Mouse (Mus musculus): ENCODE data around the gene Med25. TPM values are rescaled to one million over a fixed set of nuclear protein-coding genes. Genes with fewer than 3 reads are reported as not detected.

The Med25 gene
- total RNA-seq, 2 experiments from 2014 or later: 14.5 to 26.0 TPM

Other genes with a start within 250 kb of the Med25 start
- gene Myh14, start 221.9 kb downstream of the Med25 start, total RNA-seq (2015): not detected in 2 replicates
- gene Myh14, start 221.9 kb downstream of the Med25 start, total RNA-seq (2017): not detected in 2 replicates
- gene Izumo2, start 184.0 kb downstream of the Med25 start, total RNA-seq (2015): not detected in 2 replicates
- gene Izumo2, start 184.0 kb downstream of the Med25 start, total RNA-seq (2017): not detected in 2 replicates
- gene Vrk3, start 144.3 kb downstream of the Med25 start, total RNA-seq (2015): 37.1 and 37.4 TPM in 2 replicates
- gene Vrk3, start 144.3 kb downstream of the Med25 start, total RNA-seq (2017): 36.0 and 51.4 TPM in 2 replicates
- gene Zfp473, start 141.7 kb downstream of the Med25 start, total RNA-seq (2015): 1.2 and 1.5 TPM in 2 replicates
- 1.0 and 2.6 TPM in 2 replicates for gene Zfp473, start 141.7 kb downstream of the Med25 start, total RNA-seq (2017)
- gene Nup62, start 76.6 kb downstream of the Med25 start, total RNA-seq (2015): 39.8 and 47.3 TPM in 2 replicates
- 126 and 140 TPM in 2 replicates for gene Nup62, start 76.6 kb downstream of the Med25 start, total RNA-seq (2017)
- gene Il4i1, start 76.3 kb downstream of the Med25 start, total RNA-seq (2015): 0.17 and 1.0 TPM in 2 replicates
- 0.17 and 0.25 TPM in 2 replicates for gene Il4i1, start 76.3 kb downstream of the Med25 start, total RNA-seq (2017)
- 4.0 and 4.8 TPM in 2 replicates for gene Atf5, start 76.1 kb downstream of the Med25 start, total RNA-seq (2015)
- gene Atf5, start 76.1 kb downstream of the Med25 start, total RNA-seq (2017): 1.5 and 1.9 TPM in 2 replicates
- gene Akt1s1, start 43.7 kb downstream of the Med25 start, total RNA-seq (2015): 8.0 and 10.4 TPM in 2 replicates
- 23.9 and 24.9 TPM in 2 replicates for gene Akt1s1, start 43.7 kb downstream of the Med25 start, total RNA-seq (2017)
- gene Tbc1d17, start 43.6 kb downstream of the Med25 start, total RNA-seq (2015): 15.2 and 19.2 TPM in 2 replicates
- gene Tbc1d17, start 43.6 kb downstream of the Med25 start, total RNA-seq (2017): 13.6 and 13.8 TPM in 2 replicates
- gene Pnkp, start 35.6 kb downstream of the Med25 start, total RNA-seq (2015): 43.4 and 49.9 TPM in 2 replicates
- 60.7 and 69.8 TPM in 2 replicates for gene Pnkp, start 35.6 kb downstream of the Med25 start, total RNA-seq (2017)
- gene Ptov1, start 22.9 kb downstream of the Med25 start, total RNA-seq (2015): 55.3 and 63.9 TPM in 2 replicates
- gene Ptov1, start 22.9 kb downstream of the Med25 start, total RNA-seq (2017): 25.5 and 41.5 TPM in 2 replicates
- 9.8 and 10.6 TPM in 2 replicates for gene Fuz, start 3.4 kb upstream of the Med25 start, total RNA-seq (2015)
- gene Fuz, start 3.4 kb upstream of the Med25 start, total RNA-seq (2017): 16.6 and 19.9 TPM in 2 replicates
- gene Ap2a1, start 36.8 kb upstream of the Med25 start, total RNA-seq (2015): 36.1 and 40.4 TPM in 2 replicates
- gene Ap2a1, start 36.8 kb upstream of the Med25 start, total RNA-seq (2017): 25.8 and 39.8 TPM in 2 replicates
- not detected in 2 replicates for gene Tsks, start 50.5 kb upstream of the Med25 start, total RNA-seq (2015)
- gene Tsks, start 50.5 kb upstream of the Med25 start, total RNA-seq (2017): not detected in 2 replicates
- gene Cpt1c, start 82.1 kb upstream of the Med25 start, total RNA-seq (2015): 0.42 and 0.54 TPM in 2 replicates
- 0.25 and 1.6 TPM in 2 replicates for gene Cpt1c, start 82.1 kb upstream of the Med25 start, total RNA-seq (2017)
- 147 and 153 TPM in 2 replicates for gene Prmt1, start 93.9 kb upstream of the Med25 start, total RNA-seq (2015)
- gene Prmt1, start 93.9 kb upstream of the Med25 start, total RNA-seq (2017): 113 and 135 TPM in 2 replicates
- 71.9 and 79.5 TPM in 2 replicates for gene Irf3, start 104.9 kb upstream of the Med25 start, total RNA-seq (2015)
- 70.4 and 89.4 TPM in 2 replicates for gene Irf3, start 104.9 kb upstream of the Med25 start, total RNA-seq (2017)
- gene Bcl2l12, start 106.0 kb upstream of the Med25 start, total RNA-seq (2015): 22.6 and 25.9 TPM in 2 replicates
- 26.2 and 28.0 TPM in 2 replicates for gene Bcl2l12, start 106.0 kb upstream of the Med25 start, total RNA-seq (2017)
- gene Scaf1, start 123.7 kb upstream of the Med25 start, total RNA-seq (2015): 19.5 and 21.9 TPM in 2 replicates
- gene Scaf1, start 123.7 kb upstream of the Med25 start, total RNA-seq (2017): 8.7 and 11.2 TPM in 2 replicates
- 4.8 and 6.1 TPM in 2 replicates for gene Rras, start 125.2 kb upstream of the Med25 start, total RNA-seq (2015)
- gene Rras, start 125.2 kb upstream of the Med25 start, total RNA-seq (2017): 1.1 TPM in 1 of 2 replicates, not detected in the other
- gene Prr12, start 160.2 kb upstream of the Med25 start, total RNA-seq (2015): 20.5 and 21.7 TPM in 2 replicates
- 2.8 and 4.0 TPM in 2 replicates for gene Prr12, start 160.2 kb upstream of the Med25 start, total RNA-seq (2017)
- gene Nosip, start 169.7 kb upstream of the Med25 start, total RNA-seq (2015): 39.7 and 45.0 TPM in 2 replicates
- 46.8 and 49.2 TPM in 2 replicates for gene Nosip, start 169.7 kb upstream of the Med25 start, total RNA-seq (2017)
- 2.6 and 4.7 TPM in 2 replicates for gene Prrg2, start 170.0 kb upstream of the Med25 start, total RNA-seq (2015)
- gene Prrg2, start 170.0 kb upstream of the Med25 start, total RNA-seq (2017): 3.0 and 4.2 TPM in 2 replicates
- 4.6 and 7.8 TPM in 2 replicates for gene Rcn3, start 199.5 kb upstream of the Med25 start, total RNA-seq (2015)
- gene Rcn3, start 199.5 kb upstream of the Med25 start, total RNA-seq (2017): 5.4 TPM in 2 replicates
- 0.54 and 0.62 TPM in 2 replicates for gene Fcgrt, start 211.1 kb upstream of the Med25 start, total RNA-seq (2015)
- gene Fcgrt, start 211.1 kb upstream of the Med25 start, total RNA-seq (2017): 3.9 TPM in 2 replicates
- gene Rps11, start 231.7 kb upstream of the Med25 start, total RNA-seq (2015): 3,046 and 3,197 TPM in 2 replicates
- gene Rps11, start 231.7 kb upstream of the Med25 start, total RNA-seq (2017): 1,081 and 1,541 TPM in 2 replicates
- gene Rpl13a, start 236.0 kb upstream of the Med25 start, total RNA-seq (2015): 2,930 and 3,118 TPM in 2 replicates
- 3,320 and 3,859 TPM in 2 replicates for gene Rpl13a, start 236.0 kb upstream of the Med25 start, total RNA-seq (2017)
- gene Gm45713, start 243.5 kb upstream of the Med25 start, total RNA-seq (2015): not detected in 2 replicates
- 1.4 TPM in 1 of 2 replicates, not detected in the other for gene Gm45713, start 243.5 kb upstream of the Med25 start, total RNA-seq (2017)
- gene Flt3l, start 243.7 kb upstream of the Med25 start, total RNA-seq (2015): 8.2 and 8.5 TPM in 2 replicates
- 4.7 and 7.0 TPM in 2 replicates for gene Flt3l, start 243.7 kb upstream of the Med25 start, total RNA-seq (2017)

Measured in megakaryocyte progenitor cell, adult 5-6 weeks (primary cell).